Mouse (Mus musculus) cerebellum, adult 2 months (tissue): Measurements from ENCODE around the gene Ankrd34a.
A peak's percentile ranks its signal among the peaks of the same experiment; 100 is the strongest.

ENCODE experiments used
- CTCF ChIP-seq: fragments of 200-500 bp; IDR thresholded peaks from 2 replicates; pipeline ENCODE4 v1.5.1; 2011; ENCODE audit warnings: low read depth, mild to moderate bottlenecking, control low read depth, low read length, moderate library complexity, borderline replicate concordance; ENCODE audit not compliant: insufficient read depth
- POLR2A ChIP-seq: fragments of 200-500 bp; IDR thresholded peaks from 2 replicates; pipeline ENCODE4 v1.6.1; 2011; ENCODE audit warnings: low read length, control low read depth, borderline replicate concordance; ENCODE audit not compliant: insufficient read depth

- TF ChIP-seq CTCF: no peak
- TF ChIP-seq POLR2A: peak; percentile 35; the same call in 1 of the 2 replicates
These were observed at the start of gene Ankrd34a for GRCm38 (mm10) chr3:96596228-96596707.
